Mouse (Mus musculus) mouse trophoblast stem cell (cell line): Measurements from ENCODE around the gene Ahcyl2.

Experiments
- in situ Hi-C, 2 experiments: fragments of 300-500 bp; cut with MseI, MboI; formaldehyde crosslinking; loops; 2 replicates in 1 of 2; 3 replicates in 1 of 2; pipeline ENCODE4 v1.15.1; 2025

Ahcyl2 gene

GRCm38 (mm10) chr6:29910631-29911030 is 142.8 kb downstream of the Ahcyl2 start:
- in situ Hi-C loops, result no loop called here

- in situ Hi-C loops, result no loop called here
Measured at GRCm38 (mm10) chr6:29913673-29914072, 145.9 kb downstream of the Ahcyl2 start.

GRCm38 (mm10) chr6:29914136-29914535 is 146.3 kb downstream of the Ahcyl2 start:
- in situ Hi-C loops, result no loop called here

- in situ Hi-C loops, result no loop called here
Measured at GRCm38 (mm10) chr6:29915836-29916235, 148.0 kb downstream of the Ahcyl2 start.

- in situ Hi-C loops, result no loop called here
Measured at GRCm38 (mm10) chr6:29916530-29917382, 148.9 kb downstream of the Ahcyl2 start, which contains the start of gene Strip2. Gene Strip2 (plus strand): TSS chr6:29917012.

- in situ Hi-C loops, result no loop called here
Measured at GRCm38 (mm10) chr6:29917383-29917720, 149.5 kb downstream of the Ahcyl2 start.

GRCm38 (mm10) chr6:29917947-29918346 is 150.1 kb downstream of the Ahcyl2 start:
- in situ Hi-C loops, result no loop called here

- in situ Hi-C loops, result no loop called here
Measured at GRCm38 (mm10) chr6:29923501-29923900, 155.7 kb downstream of the Ahcyl2 start.

- in situ Hi-C loops, result no loop called here
Measured at GRCm38 (mm10) chr6:29925594-29926219, 157.9 kb downstream of the Ahcyl2 start.

- in situ Hi-C loops, result no loop called here
Measured at GRCm38 (mm10) chr6:29930087-29930486, 162.3 kb downstream of the Ahcyl2 start.

- in situ Hi-C loops, result no loop called here
Measured at GRCm38 (mm10) chr6:29930665-29931064, 162.9 kb downstream of the Ahcyl2 start.

- in situ Hi-C loops, result no loop called here
Measured at GRCm38 (mm10) chr6:29931181-29931580, 163.4 kb downstream of the Ahcyl2 start.

- in situ Hi-C loops, result no loop called here
Measured at GRCm38 (mm10) chr6:29935741-29936140, 167.9 kb downstream of the Ahcyl2 start.

GRCm38 (mm10) chr6:29940428-29940827 is 172.6 kb downstream of the Ahcyl2 start:
- in situ Hi-C loops, result no loop called here

GRCm38 (mm10) chr6:29941036-29941435 is 173.2 kb downstream of the Ahcyl2 start:
- in situ Hi-C loops, result no loop called here

GRCm38 (mm10) chr6:29944465-29944864 is 176.7 kb downstream of the Ahcyl2 start:
- in situ Hi-C loops, result no loop called here

- in situ Hi-C loops, result no loop called here
Measured at GRCm38 (mm10) chr6:29946568-29946967, 178.8 kb downstream of the Ahcyl2 start.

- in situ Hi-C loops, result no loop called here
Measured at GRCm38 (mm10) chr6:29947823-29948222, 180.0 kb downstream of the Ahcyl2 start.

GRCm38 (mm10) chr6:29956749-29957148 is 188.9 kb downstream of the Ahcyl2 start:
- in situ Hi-C loops, result no loop called here

GRCm38 (mm10) chr6:29958669-29959068 is 190.9 kb downstream of the Ahcyl2 start:
- in situ Hi-C loops, result no loop called here

GRCm38 (mm10) chr6:29961081-29961480 is 193.3 kb downstream of the Ahcyl2 start:
- in situ Hi-C loops, result no loop called here
